Mouse (Mus musculus) midbrain, embryonic 15.5 days (tissue): Measurements from ENCODE around the gene Whrn. TPM values are rescaled to one million over a fixed set of nuclear protein-coding genes. Genes with fewer than 3 reads are reported as not detected.

Experiments used
- ATAC-seq: fragments of 200-750 bp; cut with Nextera tagmentation; replicated peaks from 2 replicates; pipeline ENCODE4 v1.8.0; 2017; ENCODE audit warnings: moderate TSS enrichment
- H3K27ac ChIP-seq: fragments of 300-500 bp; sonication (generic); 2 replicates; pipeline ENCODE4 v1.5.1; 2015; ENCODE audit warnings: mild to moderate bottlenecking, inconsistent platforms
- H3K27me3 ChIP-seq: fragments of 300-500 bp; sonication (generic); replicated peaks from 2 replicates; pipeline ENCODE4 v1.6.1; 2015; ENCODE audit warnings: inconsistent platforms
- H3K36me3 ChIP-seq: fragments of 300-500 bp; sonication (generic); replicated peaks from 2 replicates; pipeline ENCODE4 v1.6.1; 2015; ENCODE audit warnings: inconsistent platforms
- H3K4me1 ChIP-seq: fragments of 300-500 bp; sonication (generic); 2 replicates; pipeline ENCODE4 v1.6.1; 2015; ENCODE audit warnings: inconsistent platforms
- H3K4me2 ChIP-seq: fragments of 300-500 bp; sonication (generic); 2 replicates; pipeline ENCODE4 v1.6.1; 2015; ENCODE audit warnings: inconsistent platforms, mild to moderate bottlenecking, moderate library complexity
- H3K4me3 ChIP-seq: fragments of 300-500 bp; sonication (generic); 2 replicates; pipeline ENCODE4 v1.5.1; 2015; ENCODE audit warnings: mild to moderate bottlenecking, inconsistent platforms
- H3K9ac ChIP-seq: fragments of 300-500 bp; sonication (generic); 2 replicates; pipeline ENCODE4 v1.6.1; 2015; ENCODE audit warnings: mild to moderate bottlenecking, inconsistent platforms
- H3K9me3 ChIP-seq: fragments of 300-500 bp; sonication (generic); 2 replicates; pipeline ENCODE4 v1.6.1; 2016; ENCODE audit warnings: inconsistent platforms
- WGBS: fragments of 180-500 bp; shearing (Covaris S2); methylation state at CpG from one replicate; pipeline ENCODE4 v1.1.7; 2015; ENCODE audit warnings: mixed read lengths; 5-methylcytosine and 5-hydroxymethylcytosine counted together
- polyA plus RNA-seq: library from polyadenylated mRNA; unstranded; fragments of >200 nt; fragmentation: Nextera tagmentation; extraction: Ambion mirVana; gene quantifications from 2 replicates; pipeline ENCODE4 v1.2.1, GENCODE M21; 2015

Whrn gene
- polyA plus RNA-seq, 1 experiment from 2014 or later: 6.5 TPM

- Histone ChIP-seq H3K9ac (no peak overlapping the region), H3K4me2 (no peak overlapping the region), H3K27ac (no peak overlapping the region), H3K36me3 (no peaks in the 10 kb centered on the region), H3K9me3 (no peaks in the 10 kb centered on the region), H3K27me3 (no peaks in the 10 kb centered on the region), H3K4me3 (no peak overlapping the region), H3K4me1 (no peaks in the 10 kb centered on the region)
- WGBS: 64% methylated on average over 6 of the region's 6 CpGs
- ATAC-seq: no peak
Measured at GRCm38 (mm10) chr4:63466192-63466591, 29.6 kb downstream of the Whrn start.

DNA sequence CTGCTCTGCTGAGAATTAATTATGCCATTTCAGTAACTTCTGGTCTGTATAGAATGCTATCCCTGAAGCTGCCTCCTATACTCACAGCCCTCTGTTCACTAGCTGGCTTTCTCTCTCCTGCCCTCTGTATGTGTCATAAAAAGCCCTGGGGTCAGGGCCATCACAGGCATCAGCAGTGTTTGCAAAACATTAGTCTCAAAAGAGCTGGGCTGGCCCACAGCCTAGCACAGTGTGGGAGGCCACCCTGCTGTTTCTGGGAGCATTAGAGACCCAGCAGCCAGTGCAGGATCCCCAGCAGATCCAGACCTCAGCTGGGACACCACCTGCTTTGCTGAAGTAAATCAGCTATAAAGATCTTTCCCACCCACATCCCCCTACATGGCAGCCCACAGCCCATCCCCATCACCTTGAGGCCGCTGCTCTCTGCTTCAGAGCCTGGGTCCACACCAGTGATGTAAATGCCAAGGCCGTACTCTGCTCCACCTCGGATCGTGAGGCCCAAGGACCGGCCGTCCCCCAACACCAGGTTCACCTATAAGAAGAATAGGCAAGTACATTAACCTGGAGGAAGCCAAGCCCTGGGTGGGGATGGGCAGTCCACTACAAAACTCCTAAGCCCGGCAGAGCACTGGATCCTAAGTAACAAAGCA is 34.8 kb downstream of the Whrn start:
- Histone ChIP-seq H3K27me3 (no peaks in the 10 kb centered on the region), H3K4me2 (no peak overlapping the region), H3K9me3 (no peaks in the 10 kb centered on the region), H3K9ac (no peak overlapping the region), H3K4me1 (peaks cover 9% of the 10 kb centered on the region), H3K4me3 (no peak overlapping the region), H3K36me3 (no peaks in the 10 kb centered on the region), H3K27ac (no peak overlapping the region)
- ATAC-seq: no peak
- WGBS: 77% methylated on average over 7 of the region's 7 CpGs

DNA sequence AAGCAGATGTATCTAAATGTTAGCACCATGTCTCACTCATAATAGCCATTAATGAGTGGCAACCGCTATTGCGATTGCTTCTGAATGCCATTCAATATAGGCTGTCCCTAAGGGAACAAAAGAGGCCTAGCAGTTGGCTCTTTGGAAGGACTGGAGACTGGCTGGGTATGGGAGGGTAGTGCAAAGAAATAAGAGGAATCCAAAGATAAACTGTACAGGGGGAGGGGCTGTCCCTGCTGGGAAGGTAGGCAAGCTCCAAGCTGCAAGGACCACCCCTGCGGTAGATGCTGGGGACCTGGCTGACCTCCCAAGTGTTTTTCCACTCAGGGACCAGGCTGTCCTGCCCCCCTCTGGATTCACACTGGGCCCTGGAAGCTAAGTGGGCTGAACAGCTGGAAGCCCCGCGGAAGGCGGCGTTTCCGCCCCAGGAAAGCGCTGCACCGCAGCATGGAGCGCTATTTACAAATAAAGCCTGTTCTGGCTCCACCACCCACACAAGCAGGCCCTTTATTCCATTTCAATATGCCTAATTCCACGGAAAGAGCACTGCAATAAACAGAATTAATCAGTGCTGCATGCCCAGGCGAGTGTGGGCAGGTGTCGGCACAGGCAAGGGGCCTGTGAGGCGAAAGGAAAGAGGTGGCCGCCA is 36.5 kb downstream of the Whrn start:
- Histone ChIP-seq H3K9me3 (no peaks in the 10 kb centered on the region), H3K36me3 (no peaks in the 10 kb centered on the region), H3K9ac (no peak overlapping the region), H3K4me1 (peaks cover 9% of the 10 kb centered on the region), H3K4me2 (peak overlapping the region; percentile 30), H3K27me3 (no peaks in the 10 kb centered on the region), H3K4me3 (no peak overlapping the region), H3K27ac (peak overlapping the region; percentile 31)
- 9% methylated on average over 16 of the region's 16 CpGs for WGBS
- ATAC-seq: peak; percentile 40

DNA sequence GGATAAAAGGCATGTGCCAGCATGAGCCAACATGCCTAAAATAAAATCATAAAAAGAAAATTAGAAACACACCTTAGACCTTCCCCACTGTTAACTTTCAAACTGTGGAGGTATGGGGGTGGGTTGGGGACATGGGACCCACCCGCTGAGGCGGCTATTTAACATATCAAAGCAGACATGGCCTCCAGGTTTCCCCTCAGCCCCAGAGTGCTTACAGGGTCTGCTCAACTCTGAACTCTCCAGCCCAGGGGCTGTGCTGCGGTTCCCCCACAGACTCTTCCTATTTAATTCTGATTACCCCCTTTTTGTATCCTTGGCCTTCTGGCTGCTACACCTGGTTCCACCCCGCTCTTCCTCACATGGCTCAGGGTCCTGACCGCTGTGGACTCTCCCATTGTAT is 39.2 kb downstream of the Whrn start:
- Histone ChIP-seq H3K4me3 (no peak overlapping the region), H3K4me2 (no peak overlapping the region), H3K9me3 (no peaks in the 10 kb centered on the region), H3K9ac (no peak overlapping the region), H3K4me1 (peaks cover 9% of the 10 kb centered on the region), H3K27ac (no peak overlapping the region), H3K27me3 (no peaks in the 10 kb centered on the region), H3K36me3 (no peaks in the 10 kb centered on the region)
- no peak for ATAC-seq
- WGBS: 54% methylated on average over 5 of the region's 5 CpGs

GRCm38 (mm10) chr4:63453939-63454513 is 41.8 kb downstream of the Whrn start:
- WGBS: 88% methylated on average over 6 of the region's 6 CpGs
- no peak overlapping the region for H3K4me2 ChIP-seq
- no peaks in the 10 kb centered on the region for H3K36me3 ChIP-seq
- no peak overlapping the region for H3K27ac ChIP-seq
- no peaks in the 10 kb centered on the region for H3K27me3 ChIP-seq
- no peak overlapping the region for H3K9ac ChIP-seq
- H3K4me1 ChIP-seq: peaks cover 2% of the 10 kb centered on the region
- H3K9me3 ChIP-seq: no peaks in the 10 kb centered on the region
- ATAC-seq: no peak
- H3K4me3 ChIP-seq: no peak overlapping the region

DNA sequence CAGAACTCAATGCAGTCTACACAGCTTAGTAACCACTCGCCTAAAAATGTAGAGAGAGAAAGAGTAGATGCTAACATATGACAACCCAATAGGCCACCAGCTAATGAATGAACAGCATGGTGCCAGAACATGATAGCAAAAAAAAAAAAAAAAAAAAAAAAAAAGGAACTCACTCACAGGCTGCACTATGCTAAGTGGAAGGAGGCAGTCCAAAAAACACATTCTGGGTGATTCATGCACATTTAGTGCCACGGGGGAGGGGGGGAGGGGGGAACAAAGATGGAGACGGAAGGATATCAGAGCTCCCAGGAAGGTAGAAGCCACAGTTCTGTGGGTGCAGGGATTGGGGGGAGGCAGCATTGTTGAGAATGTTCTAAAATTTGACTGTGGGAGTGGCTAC is 43.2 kb downstream of the Whrn start:
- H3K36me3 ChIP-seq: no peaks in the 10 kb centered on the region
- no peak overlapping the region for H3K27ac ChIP-seq
- no peak overlapping the region for H3K4me3 ChIP-seq
- H3K27me3 ChIP-seq: no peaks in the 10 kb centered on the region
- no peaks in the 10 kb centered on the region for H3K9me3 ChIP-seq
- 47% methylated on average over 3 of the region's 3 CpGs for WGBS
- H3K9ac ChIP-seq: no peak overlapping the region
- no peak; the same call in 1 of the 2 replicates for ATAC-seq
- H3K4me1 ChIP-seq: no peaks in the 10 kb centered on the region
- H3K4me2 ChIP-seq: no peak overlapping the region

DNA sequence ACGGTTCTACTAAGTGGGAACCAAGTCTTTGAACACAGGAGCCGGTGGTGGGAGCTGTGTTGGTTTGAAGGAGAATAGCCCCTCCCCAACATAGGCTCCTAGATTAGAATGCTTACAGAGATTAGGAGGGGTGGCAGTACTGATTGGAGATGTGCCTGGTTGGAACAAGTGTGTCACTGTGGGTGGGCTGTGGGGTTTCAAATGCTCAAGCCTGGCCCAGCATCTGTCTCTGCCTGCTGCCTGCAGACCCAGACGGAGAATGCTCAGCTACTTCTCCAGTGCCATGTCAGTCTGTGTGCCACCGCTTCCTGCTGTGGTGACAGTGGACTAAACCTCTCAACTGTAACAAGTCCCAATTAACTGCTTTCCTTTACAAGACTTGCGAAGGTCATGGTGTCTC is 45.2 kb downstream of the Whrn start:
- no peak for ATAC-seq
- Histone ChIP-seq H3K27me3 (no peaks in the 10 kb centered on the region), H3K9ac (no peak overlapping the region), H3K36me3 (no peaks in the 10 kb centered on the region), H3K27ac (no peak overlapping the region), H3K9me3 (no peaks in the 10 kb centered on the region), H3K4me3 (no peak overlapping the region), H3K4me1 (no peaks in the 10 kb centered on the region), H3K4me2 (no peak overlapping the region)
- WGBS: 78% methylated on average over 5 of the region's 5 CpGs

- no peaks in the 10 kb centered on the region for H3K4me1 ChIP-seq
- H3K4me3 ChIP-seq: no peak overlapping the region
Measured at GRCm38 (mm10) chr4:63444362-63445066, 51.3 kb downstream of the Whrn start.

GRCm38 (mm10) chr4:63443101-63443500 is 52.7 kb downstream of the Whrn start:
- H3K36me3 ChIP-seq: no peaks in the 10 kb centered on the region
- no peaks in the 10 kb centered on the region for H3K4me1 ChIP-seq
- H3K4me2 ChIP-seq: no peak overlapping the region
- H3K9me3 ChIP-seq: no peaks in the 10 kb centered on the region
- H3K9ac ChIP-seq: no peak overlapping the region
- no peak for ATAC-seq
- H3K27me3 ChIP-seq: no peaks in the 10 kb centered on the region
- no peak overlapping the region for H3K4me3 ChIP-seq
- 96% methylated on average over 2 of the region's 2 CpGs for WGBS
- no peak overlapping the region for H3K27ac ChIP-seq

More at GRCm38 (mm10) chr4:63444362-63445066, 51.3 kb downstream of the Whrn start:
- no peaks in the 10 kb centered on the region for H3K9me3 ChIP-seq
- ATAC-seq: 0 out of 2 replicates have a peak, but pooled peaks have one; percentile 39
- no peak overlapping the region for H3K27ac ChIP-seq
- WGBS: 65% methylated on average over 10 of the region's 10 CpGs
- no peaks in the 10 kb centered on the region for H3K27me3 ChIP-seq
- H3K9ac ChIP-seq: no peak overlapping the region
- H3K4me2 ChIP-seq: no peak overlapping the region
- H3K36me3 ChIP-seq: no peaks in the 10 kb centered on the region

DNA sequence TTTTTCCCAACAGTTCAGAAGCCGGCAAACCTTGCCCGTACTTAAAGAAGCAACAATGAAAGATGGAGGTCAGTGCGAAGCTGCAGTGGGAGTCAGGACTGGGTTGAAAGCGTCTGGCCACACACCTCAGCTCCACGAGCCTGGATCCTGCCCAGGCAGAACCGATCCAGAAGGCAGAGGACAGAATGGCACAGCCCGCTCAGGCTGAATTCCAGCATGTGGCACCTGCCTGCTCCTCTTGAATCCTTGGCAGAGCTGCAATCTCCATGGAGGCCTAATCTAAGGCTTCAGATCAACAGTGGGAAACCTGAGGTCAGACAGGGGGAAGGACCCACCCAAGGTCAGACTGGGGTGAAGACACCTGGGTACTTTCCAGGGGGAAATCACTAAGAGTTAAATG is 54.2 kb downstream of the Whrn start:
- no peaks in the 10 kb centered on the region for H3K36me3 ChIP-seq
- 90% methylated on average over 7 of the region's 7 CpGs for WGBS
- H3K27ac ChIP-seq: no peak overlapping the region
- no peak overlapping the region for H3K4me2 ChIP-seq
- H3K4me1 ChIP-seq: 0 out of 2 replicates have a peak, but pooled peaks cover 3% of the 10 kb centered on the region
- no peak overlapping the region for H3K4me3 ChIP-seq
- H3K9ac ChIP-seq: no peak overlapping the region
- no peaks in the 10 kb centered on the region for H3K9me3 ChIP-seq
- H3K27me3 ChIP-seq: no peaks in the 10 kb centered on the region
- no peak for ATAC-seq

DNA sequence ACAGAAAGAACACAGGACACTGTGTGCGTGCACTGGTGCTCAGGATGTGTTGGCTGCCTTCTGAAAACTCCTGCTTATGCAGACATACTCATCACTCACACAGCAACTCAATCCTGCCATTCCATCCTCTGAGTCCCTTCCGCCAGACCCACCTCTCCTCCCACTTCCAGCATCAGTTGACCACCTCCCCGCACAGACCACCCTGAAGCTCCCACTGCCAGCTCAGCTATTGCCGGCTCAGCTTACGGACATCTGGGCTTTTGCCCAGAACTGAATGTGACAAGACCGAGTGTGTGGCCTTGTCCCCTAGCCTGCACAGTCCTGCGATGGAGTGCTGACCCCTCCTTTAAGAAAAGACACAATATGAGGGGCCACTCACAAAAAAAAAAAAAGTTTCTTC is 55.5 kb downstream of the Whrn start:
- Histone ChIP-seq H3K27me3 (no peaks in the 10 kb centered on the region), H3K27ac (no peak overlapping the region), H3K9me3 (no peaks in the 10 kb centered on the region), H3K4me1 (0 out of 2 replicates have a peak, but pooled peaks cover 3% of the 10 kb centered on the region), H3K36me3 (no peaks in the 10 kb centered on the region), H3K4me2 (no peak overlapping the region), H3K9ac (no peak overlapping the region), H3K4me3 (no peak overlapping the region)
- WGBS: 68% methylated on average over 7 of the region's 7 CpGs
- ATAC-seq: no peak

GRCm38 (mm10) chr4:63437968-63438367 is 57.8 kb downstream of the Whrn start:
- Histone ChIP-seq H3K27ac (no peak overlapping the region), H3K4me2 (no peak overlapping the region), H3K9ac (no peak overlapping the region), H3K4me3 (no peak overlapping the region), H3K36me3 (no peaks in the 10 kb centered on the region), H3K9me3 (no peaks in the 10 kb centered on the region), H3K27me3 (no peaks in the 10 kb centered on the region), H3K4me1 (0 out of 2 replicates have a peak, but pooled peaks cover 3% of the 10 kb centered on the region)
- WGBS: 91% methylated on average over 5 of the region's 5 CpGs
- no peak for ATAC-seq
